Mouse (Mus musculus) forebrain, postnatal 0 days (tissue): ENCODE measurements around the gene Dysf. TPM values are rescaled to one million over a fixed set of nuclear protein-coding genes. Genes with fewer than 3 reads are reported as not detected.
A peak's percentile ranks its signal among the peaks of the same experiment; 100 is the strongest.

Experiments used
- ATAC-seq: fragments of 200-750 bp; cut with Nextera tagmentation; 2 replicates; pipeline ENCODE4 v1.8.0; 2017; ENCODE audit warnings: mild to moderate bottlenecking, moderate library complexity
- DNase-seq: peaks from one replicate; pipeline ENCODE4 v3.0.0-alpha.2; 2015
- H3K27ac ChIP-seq: fragments of 300-500 bp; sonication (generic); 2 replicates; pipeline ENCODE4 v1.5.1; 2014; ENCODE audit warnings: low read depth, mild to moderate bottlenecking, antibody characterized with exemption, low read length, moderate library complexity, mixed read lengths
- H3K27me3 ChIP-seq: fragments of 300-500 bp; sonication (generic); 2 replicates; pipeline ENCODE4 v1.6.1; 2014; ENCODE audit warnings: mild to moderate bottlenecking, low read length, mixed read lengths; ENCODE audit not compliant: insufficient read depth
- H3K36me3 ChIP-seq: fragments of 300-500 bp; sonication (generic); 2 replicates; pipeline ENCODE4 v1.6.1; 2014; ENCODE audit warnings: mild to moderate bottlenecking, moderate library complexity; ENCODE audit not compliant: insufficient read depth
- H3K4me1 ChIP-seq: fragments of 300-500 bp; sonication (generic); 2 replicates; pipeline ENCODE4 v1.6.1; 2014; ENCODE audit warnings: antibody characterized with exemption; ENCODE audit not compliant: insufficient read depth
- H3K4me2 ChIP-seq: fragments of 300-500 bp; sonication (generic); 2 replicates; pipeline ENCODE4 v1.6.1; 2014; ENCODE audit warnings: low read depth, mild to moderate bottlenecking, moderate library complexity
- H3K4me3 ChIP-seq: fragments of 300-500 bp; sonication (generic); 2 replicates; pipeline ENCODE4 v1.5.1; 2014; ENCODE audit warnings: low read depth, low read length, mixed read lengths
- H3K9ac ChIP-seq: fragments of 300-500 bp; sonication (generic); 2 replicates; pipeline ENCODE4 v1.6.1; 2014; ENCODE audit warnings: mild to moderate bottlenecking
- H3K9me3 ChIP-seq: fragments of 300-500 bp; sonication (generic); 2 replicates; pipeline ENCODE4 v1.6.1; 2016; ENCODE audit warnings: low read length
- CTCF ChIP-seq: sonication (generic); IDR thresholded peaks from 2 replicates; pipeline ENCODE4 v1.5.1; 2016; ENCODE audit warnings: antibody characterized with exemption, control low read depth, low read depth
- WGBS: fragments of 180-500 bp; shearing (Covaris S2); extraction: QIAGEN DNeasy Blood & Tissue Kit; methylation state at CpG from one replicate; pipeline ENCODE4 v1.1.7; 2014; 5-methylcytosine and 5-hydroxymethylcytosine counted together
- polyA plus RNA-seq: library from polyadenylated mRNA; unstranded; fragments of >200 nt; fragmentation: Nextera tagmentation; extraction: Ambion mirVana; gene quantifications from 2 replicates; pipeline ENCODE4 v1.2.1, GENCODE M21; 2015
- total RNA-seq: library from RNA; depleted of rRNA; stranded (reverse); fragments of >200 nt; gene quantifications from 2 replicates; pipeline ENCODE4 v1.2.3, GENCODE M21; 2014

The Dysf gene
- total and polyA plus RNA-seq, 2 experiments from 2014 or later, result 1.3 to 1.4 TPM

DNA sequence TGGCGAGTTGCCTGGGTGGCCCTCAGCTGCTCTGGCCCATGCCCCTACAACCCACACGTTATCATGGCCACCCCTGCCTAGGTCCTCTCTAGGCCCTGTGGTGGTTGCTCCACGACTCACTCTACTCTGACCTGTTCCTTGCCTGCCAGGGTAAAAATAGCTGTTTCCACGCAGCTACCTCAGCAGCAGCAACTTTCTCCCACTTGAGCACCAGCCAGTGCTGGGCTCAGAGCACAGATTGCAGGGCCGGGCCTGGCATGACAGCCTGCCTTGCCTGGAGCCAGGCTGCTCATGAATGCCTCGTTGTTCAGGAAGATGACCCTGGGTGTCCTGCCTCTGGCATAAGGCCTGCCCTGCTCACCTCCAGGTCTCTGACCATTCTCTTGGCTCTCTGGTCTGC is 217.2 kb downstream of the Dysf start:
- ATAC-seq, result peak; percentile 27; the same call in 1 of the 2 replicates
- no peak overlapping the region for H3K4me2 ChIP-seq
- TF ChIP-seq CTCF, result no peak
- no peaks in the 10 kb centered on the region for H3K4me1 ChIP-seq
- no peaks in the 10 kb centered on the region for H3K9me3 ChIP-seq
- H3K36me3 ChIP-seq, result no peaks in the 10 kb centered on the region
- 64% methylated on average over 6 of the region's 6 CpGs for WGBS
- H3K27ac ChIP-seq, result no peak overlapping the region
- H3K4me3 ChIP-seq, result no peak overlapping the region
- DNase-seq, result no peak
- no peaks in the 10 kb centered on the region for H3K27me3 ChIP-seq
- H3K9ac ChIP-seq, result no peak overlapping the region

DNA sequence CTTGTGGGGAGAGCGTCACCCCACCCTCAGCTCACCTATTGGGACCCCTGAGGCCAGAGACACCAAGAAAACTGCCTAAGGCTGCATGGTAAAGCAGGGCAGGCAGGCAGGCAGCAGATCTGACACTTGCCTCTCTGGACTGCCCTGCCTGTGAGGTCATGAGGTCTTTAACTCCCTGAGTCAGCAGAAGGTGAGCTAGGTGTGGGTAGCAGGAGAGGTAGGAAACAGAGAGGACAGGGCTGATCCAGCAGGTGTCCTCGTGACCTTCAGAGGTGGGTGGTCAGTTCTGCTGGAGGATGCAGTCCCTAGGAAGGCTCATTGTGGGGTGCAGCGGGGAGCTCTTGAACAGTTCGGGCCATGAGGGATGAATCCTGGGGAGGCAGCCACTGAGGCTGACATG is 219.8 kb downstream of the Dysf start:
- 88% methylated on average over 4 of the region's 4 CpGs for WGBS
- no peak overlapping the region for H3K27ac ChIP-seq
- H3K9ac ChIP-seq, result no peak overlapping the region
- H3K36me3 ChIP-seq, result no peaks in the 10 kb centered on the region
- no peak overlapping the region for H3K4me3 ChIP-seq
- TF ChIP-seq CTCF, result no peak
- H3K4me2 ChIP-seq, result no peak overlapping the region
- H3K4me1 ChIP-seq, result no peaks in the 10 kb centered on the region
- H3K27me3 ChIP-seq, result no peaks in the 10 kb centered on the region
- DNase-seq (no peak), ATAC-seq (no peak)
- H3K9me3 ChIP-seq, result no peaks in the 10 kb centered on the region

DNA sequence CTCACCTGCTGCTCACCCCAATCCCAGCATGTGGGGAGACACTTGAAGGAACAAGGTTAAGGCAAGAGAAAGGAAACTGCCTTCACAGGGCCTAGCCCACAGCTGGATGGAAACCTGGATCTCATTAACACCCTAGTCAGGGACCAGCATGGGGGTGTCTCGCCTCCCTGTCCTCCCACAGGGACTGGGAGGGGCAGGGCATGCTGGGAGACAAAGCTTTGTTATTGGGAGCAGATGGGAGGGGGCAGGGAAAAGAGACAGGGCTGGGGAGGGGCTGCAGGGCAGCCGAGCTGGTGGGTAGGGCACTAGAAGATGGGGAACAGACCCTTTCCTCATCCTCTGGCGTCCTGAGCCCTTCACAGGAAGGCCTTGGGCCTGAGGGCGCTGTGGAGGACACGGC is 220.4 kb downstream of the Dysf start:
- ATAC-seq, result no peak

DNA sequence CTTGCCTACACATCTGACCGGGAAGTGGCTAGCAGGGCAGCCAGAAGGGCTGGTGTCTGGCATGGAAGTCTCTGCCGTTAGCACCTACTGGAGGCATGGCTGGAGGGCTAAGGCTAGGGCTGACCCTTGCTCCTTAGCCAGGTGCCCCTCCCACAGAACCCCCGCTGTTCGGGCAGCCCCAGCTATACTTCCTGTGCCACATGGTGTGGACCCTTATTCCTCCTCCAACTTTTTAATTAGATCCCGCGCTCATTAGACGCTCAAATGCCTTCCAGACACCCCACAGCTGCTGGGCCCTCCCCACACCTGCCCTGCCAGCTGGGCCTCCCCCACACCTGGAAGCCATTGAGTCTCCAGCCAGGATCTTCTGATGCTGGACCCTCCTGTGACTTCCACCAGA is 221.3 kb downstream of the Dysf start:
- Histone ChIP-seq H3K9me3 (no peaks in the 10 kb centered on the region), H3K4me2 (no peak overlapping the region), H3K36me3 (no peaks in the 10 kb centered on the region), H3K4me1 (no peaks in the 10 kb centered on the region), H3K27me3 (no peaks in the 10 kb centered on the region), H3K4me3 (no peak overlapping the region), H3K9ac (no peak overlapping the region), H3K27ac (no peak overlapping the region)
- TF ChIP-seq CTCF, result no peak
- ATAC-seq (no peak), DNase-seq (no peak)
- WGBS, result 71% methylated on average over 7 of the region's 7 CpGs

More for the DNA sequence above, 220.4 kb downstream of the Dysf start:
- no peaks in the 10 kb centered on the region for H3K36me3 ChIP-seq
- no peak overlapping the region for H3K4me3 ChIP-seq
- 22% methylated on average over 5 of the region's 5 CpGs for WGBS
- H3K4me1 ChIP-seq, result no peaks in the 10 kb centered on the region
- H3K27ac ChIP-seq, result no peak overlapping the region
- no peak for DNase-seq
- no peaks in the 10 kb centered on the region for H3K27me3 ChIP-seq
- H3K9me3 ChIP-seq, result no peaks in the 10 kb centered on the region
- no peak overlapping the region for H3K4me2 ChIP-seq
- H3K9ac ChIP-seq, result no peak overlapping the region
- TF ChIP-seq CTCF, result no peak

DNA sequence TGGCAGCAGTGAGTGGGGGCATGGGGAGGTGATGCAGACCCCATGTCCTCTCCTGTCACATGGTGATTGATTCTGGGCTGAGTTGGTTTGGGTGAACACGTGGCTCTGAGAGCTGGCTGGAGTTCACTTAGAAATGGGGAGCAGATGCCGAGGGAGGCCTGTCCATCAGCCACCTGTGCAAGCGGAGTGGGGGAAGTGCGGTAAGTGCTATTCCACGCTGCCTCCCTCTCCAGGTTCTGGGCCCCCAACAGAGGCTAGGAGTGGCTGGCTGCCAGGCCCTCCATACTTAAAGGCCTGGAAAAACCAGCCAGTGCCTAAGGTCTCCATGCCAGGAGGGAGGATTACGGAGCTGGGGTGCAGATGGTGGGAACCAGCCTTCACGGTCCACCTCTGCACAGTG is 222.7 kb downstream of the Dysf start:
- H3K36me3 ChIP-seq, result no peaks in the 10 kb centered on the region
- no peak for DNase-seq
- H3K27me3 ChIP-seq, result no peaks in the 10 kb centered on the region
- ATAC-seq, result no peak
- H3K4me2 ChIP-seq, result no peak overlapping the region
- H3K4me1 ChIP-seq, result no peaks in the 10 kb centered on the region
- H3K9ac ChIP-seq, result no peak overlapping the region
- H3K4me3 ChIP-seq, result no peak overlapping the region
- 39% methylated on average over 7 of the region's 7 CpGs for WGBS
- H3K9me3 ChIP-seq, result no peaks in the 10 kb centered on the region
- H3K27ac ChIP-seq, result no peak overlapping the region
- TF ChIP-seq CTCF, result no peak

DNA sequence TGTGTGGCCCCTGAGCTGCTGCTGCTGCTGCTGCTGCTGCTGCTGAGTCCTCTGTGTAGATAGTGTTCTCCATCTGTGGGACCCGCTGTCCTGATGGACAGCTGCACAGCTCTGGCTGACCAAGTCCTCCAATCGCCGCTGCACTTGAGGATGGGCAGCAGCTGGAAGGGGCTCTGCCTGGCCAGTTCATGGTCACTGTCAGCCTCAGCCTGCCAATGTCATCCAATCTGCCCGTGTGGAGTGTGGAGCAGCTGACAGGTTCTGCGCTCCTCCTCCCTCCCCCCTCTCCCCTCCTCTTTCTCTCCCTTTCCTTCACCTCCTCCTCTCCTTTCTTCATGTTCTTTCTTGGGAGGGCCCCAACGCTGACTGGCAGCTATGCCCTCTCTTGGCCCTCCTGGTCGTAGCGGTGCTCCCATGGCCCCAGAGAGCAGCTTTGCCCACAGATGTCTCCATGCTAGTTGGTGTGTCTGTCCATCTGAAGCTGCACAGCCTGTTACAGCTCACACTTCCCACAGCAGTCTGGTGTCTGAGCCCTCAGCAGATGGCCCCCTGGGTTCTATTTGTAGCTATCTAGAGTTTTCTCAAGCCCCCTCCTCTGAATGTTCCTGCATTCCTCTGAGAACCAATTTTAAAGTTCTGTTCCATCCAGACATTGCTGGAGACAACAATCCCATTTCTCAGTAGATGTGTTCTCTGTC is 223.8 kb downstream of the Dysf start:
- no peak for TF ChIP-seq CTCF
- peak; percentile 61 for ATAC-seq
- Histone ChIP-seq H3K27me3 (no peaks in the 10 kb centered on the region), H3K27ac (no peak overlapping the region), H3K4me3 (no peak overlapping the region), H3K36me3 (no peaks in the 10 kb centered on the region), H3K9ac (no peak overlapping the region), H3K4me2 (no peak overlapping the region), H3K9me3 (no peaks in the 10 kb centered on the region), H3K4me1 (no peaks in the 10 kb centered on the region)
- WGBS, result 64% methylated on average over 8 of the region's 8 CpGs
- peak; percentile 38 for DNase-seq

DNA sequence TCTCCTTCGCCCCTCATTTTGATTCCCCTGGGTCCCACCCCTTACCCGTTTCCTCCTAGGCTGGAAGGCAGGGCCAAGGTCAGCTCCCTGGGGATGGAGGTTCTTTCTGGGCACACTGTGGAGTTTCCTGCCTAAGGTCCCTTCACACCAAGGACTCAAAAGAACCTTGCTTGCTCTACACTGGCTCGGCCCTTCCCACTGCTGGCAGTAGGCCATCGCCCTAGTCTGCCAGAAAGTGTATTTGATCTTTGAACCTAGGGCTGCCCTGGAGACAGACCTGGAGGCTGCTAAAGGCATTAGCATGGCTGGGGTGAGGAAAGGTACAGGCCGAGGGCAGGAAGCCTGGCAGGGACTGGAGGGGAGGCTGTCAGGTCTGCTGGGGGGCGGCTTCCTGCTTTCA is 225.4 kb downstream of the Dysf start:
- Histone ChIP-seq H3K4me2 (no peak overlapping the region), H3K4me3 (no peak overlapping the region), H3K27ac (no peak overlapping the region), H3K27me3 (no peaks in the 10 kb centered on the region), H3K4me1 (no peaks in the 10 kb centered on the region), H3K36me3 (no peaks in the 10 kb centered on the region), H3K9me3 (no peaks in the 10 kb centered on the region), H3K9ac (no peak overlapping the region)
- DNase-seq (no peak), ATAC-seq (no peak)
- no peak for TF ChIP-seq CTCF
- 74% methylated on average over 6 of the region's 6 CpGs for WGBS
